Mouse (Mus musculus) embryonic fibroblast, embryonic 13.5 days (primary cell): ENCODE results near the gene Fbxl4.

Source experiments
- CTCF ChIP-seq: IDR thresholded peaks from 2 replicates; pipeline ENCODE4 v1.5.1; 2011; ENCODE audit warnings: mild to moderate bottlenecking, control low read depth, low read length, moderate library complexity, borderline replicate concordance; ENCODE audit not compliant: insufficient read depth
- POLR2A ChIP-seq: IDR thresholded peaks from 2 replicates; pipeline ENCODE4 v1.6.1; 2011; ENCODE audit warnings: low read depth, mild to moderate bottlenecking, control low read depth, low read length, moderate library complexity

- TF ChIP-seq POLR2A (no peak), CTCF (no peak)
These were observed 38.1 kb downstream of the Fbxl4 start for GRCm38 (mm10) chr4:22395404-22395803.
